Mouse (Mus musculus) layer of hippocampus, postnatal 25 days (tissue): ENCODE measurements at regions not wholly inside any gene's neighbourhood (a gene's known extent, or its start where the extent isn't known, plus 50 kb on each side); places are given as distances from the start of the nearest gene placed in this dataset.

Experiments
- DNase-seq, 2 experiments: peaks; one replicate each; pipeline ENCODE4 v3.0.0; 2022; ENCODE audit warnings: mixed read lengths in 2 of 2, low spot score in 1 of 2; ENCODE audit errors: extremely low spot score in 1 of 2

- no peak for DNase-seq
These were observed 53.2 kb upstream of the Robo2 start for GRCm38 (mm10) chr16:74464835-74465234.

- DNase-seq: no peak
These were observed 52.7 kb upstream of the Robo2 start for GRCm38 (mm10) chr16:74464290-74464689.

- DNase-seq: no peak
These were observed 50.8 kb upstream of the Robo2 start for GRCm38 (mm10) chr16:74462436-74462835.
